Mouse (Mus musculus) kidney, embryonic 16.5 days (tissue): Measurements from ENCODE around the gene 1700016H13Rik. TPM values are rescaled to one million over a fixed set of nuclear protein-coding genes. Genes with fewer than 3 reads are reported as not detected.

Experiments used
- ATAC-seq: fragments of 200-750 bp; cut with Nextera tagmentation; 2 replicates; pipeline ENCODE4 v1.8.0; 2017; ENCODE audit warnings: moderate TSS enrichment; ENCODE audit not compliant: low FRiP score, low TSS enrichment
- H3K27ac ChIP-seq: fragments of 300-500 bp; sonication (generic); 2 replicates; pipeline ENCODE4 v1.5.1; 2014; ENCODE audit warnings: low read length
- H3K27me3 ChIP-seq: fragments of 300-500 bp; sonication (generic); 2 replicates; pipeline ENCODE4 v1.6.1; 2014; ENCODE audit warnings: low read length, control low read depth, mixed read lengths; ENCODE audit not compliant: insufficient read depth
- H3K36me3 ChIP-seq: fragments of 300-500 bp; sonication (generic); 2 replicates; pipeline ENCODE4 v1.6.1; 2014; ENCODE audit warnings: low read length, control low read depth, mixed read lengths; ENCODE audit not compliant: insufficient read depth
- H3K4me1 ChIP-seq: fragments of 300-500 bp; sonication (generic); 2 replicates; pipeline ENCODE4 v1.6.1; 2014; ENCODE audit warnings: low read length, control low read depth, mixed read lengths; ENCODE audit not compliant: insufficient read depth
- H3K4me2 ChIP-seq: fragments of 300-500 bp; sonication (generic); replicated peaks from 2 replicates; pipeline ENCODE4 v1.6.1; 2014; ENCODE audit warnings: low read depth, low read length
- H3K4me3 ChIP-seq: fragments of 300-500 bp; sonication (generic); 2 replicates; pipeline ENCODE4 v1.5.1; 2014; ENCODE audit warnings: mild to moderate bottlenecking, low read length
- H3K9ac ChIP-seq: fragments of 300-500 bp; sonication (generic); replicated peaks from 2 replicates; pipeline ENCODE4 v1.6.1; 2014; ENCODE audit warnings: low read length
- H3K9me3 ChIP-seq: fragments of 300-500 bp; sonication (generic); 2 replicates; pipeline ENCODE4 v1.6.1; 2016; ENCODE audit warnings: low read length, control low read depth
- WGBS: fragments of 180-500 bp; shearing (Covaris S2); extraction: QIAGEN DNeasy Blood & Tissue Kit; methylation state at CpG from one replicate; pipeline ENCODE4 v1.1.7; 2014; 5-methylcytosine and 5-hydroxymethylcytosine counted together
- polyA plus RNA-seq: library from polyadenylated mRNA; unstranded; fragments of >200 nt; fragmentation: Nextera tagmentation; extraction: Ambion mirVana; gene quantifications from 2 replicates; pipeline ENCODE4 v1.2.1, GENCODE M21; 2015

1700016H13Rik gene
- polyA plus RNA-seq, 1 experiment from 2014 or later: 0.14 TPM

DNA sequence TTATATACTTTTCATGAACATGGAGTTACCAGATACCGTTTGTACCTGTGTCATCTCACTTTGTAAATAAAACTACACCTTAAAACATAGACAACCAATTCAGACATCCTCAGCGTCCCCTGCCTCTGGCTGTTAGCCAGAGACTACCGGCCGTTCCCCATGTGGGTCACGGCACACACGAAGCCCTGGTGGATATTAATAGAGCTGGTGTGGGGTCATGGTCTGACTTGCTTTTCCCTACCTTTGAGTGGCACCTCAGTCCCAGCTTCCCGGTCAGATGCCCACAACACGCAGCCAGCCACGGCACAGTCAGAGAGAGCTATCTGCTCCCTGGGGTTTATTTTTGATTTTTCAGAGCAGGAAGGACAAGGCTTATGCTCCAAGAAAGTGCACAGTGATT lies 57.5 kb downstream of the 1700016H13Rik start:
- Histone ChIP-seq H3K4me1 (no peaks in the 10 kb centered on the region), H3K4me2 (no peak overlapping the region), H3K36me3 (peaks cover 17% of the 10 kb centered on the region), H3K9me3 (no peaks in the 10 kb centered on the region), H3K9ac (no peak overlapping the region), H3K27me3 (no peaks in the 10 kb centered on the region), H3K4me3 (no peak overlapping the region), H3K27ac (no peak overlapping the region)
- no peak for ATAC-seq
- WGBS: 81% methylated on average over 9 of the region's 9 CpGs

Other genes with a start within 250 kb of the 1700016H13Rik start
- gene Ptpn13, start 230.8 kb downstream of the 1700016H13Rik start, polyA plus RNA-seq: 31.1 and 32.8 TPM in 2 replicates
- 0.11 and 0.26 TPM in 2 replicates for gene Slc10a6, start 26.6 kb downstream of the 1700016H13Rik start, polyA plus RNA-seq
- gene Aff1, start 36.4 kb upstream of the 1700016H13Rik start, polyA plus RNA-seq: 13.2 and 14.5 TPM in 2 replicates